16 mouse cellular contexts compared by ENCODE assay signal in the genomic region with DNA sequence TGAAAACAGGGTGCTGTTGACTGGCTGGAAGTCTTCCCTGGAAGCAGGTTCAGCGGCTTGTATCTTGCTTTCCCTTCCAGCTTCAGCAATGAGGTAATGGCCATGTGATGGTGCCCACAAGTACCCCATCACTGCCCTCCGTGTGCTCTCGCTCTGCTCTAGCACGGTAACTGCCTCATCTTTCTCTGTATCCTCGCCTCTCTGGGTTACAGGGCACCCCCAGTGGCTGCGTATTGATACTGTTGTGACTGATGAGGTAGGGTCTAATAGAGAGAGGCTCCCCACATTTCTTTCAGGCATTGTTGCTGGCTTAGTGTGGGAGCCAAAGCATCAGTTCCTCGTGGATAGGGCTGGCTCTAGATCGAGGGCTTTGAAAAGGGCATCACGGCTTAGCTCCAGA.
"Had no signal": no experiment of that assay in that cellular context is flagged by ENCODE, and none has a peak within 500 bp of the region (broad histone marks: within the 10 kb centered on the region; RNA-seq: fewer than 3 reads in every experiment).

No protein-coding gene starts in this region.

- DNase-seq: kidney, adult 2 months; kidney, postnatal 25 days; left cerebral cortex, postnatal 4 days; lung, adult 2 months; lung, postnatal 10 days; right cerebral cortex, postnatal 14 days; thymus, adult 2 months; thymus, postnatal 25 days had no signal

- H3K27me3 ChIP-seq: stomach, embryonic 15.5 days had no signal

- H3K27ac ChIP-seq: intestine, embryonic 15.5 days; kidney, embryonic 15.5 days; limb, embryonic 13.5 days; liver, embryonic 15.5 days; macrophage; midbrain, embryonic 15.5 days had no signal

- H3K4me2 ChIP-seq: intestine, embryonic 15.5 days; kidney, embryonic 15.5 days; limb, embryonic 13.5 days; liver, embryonic 15.5 days; midbrain, embryonic 15.5 days; stomach, embryonic 15.5 days had no signal

- H3K9ac ChIP-seq: intestine, embryonic 15.5 days; kidney, embryonic 15.5 days; limb, embryonic 13.5 days; liver, embryonic 15.5 days; midbrain, embryonic 15.5 days; stomach, embryonic 15.5 days had no signal

- H3K36me3 ChIP-seq: intestine, embryonic 15.5 days; kidney, embryonic 15.5 days; limb, embryonic 13.5 days; liver, embryonic 15.5 days; midbrain, embryonic 15.5 days; stomach, embryonic 15.5 days had no signal

- ATAC-seq: intestine, embryonic 15.5 days; midbrain, embryonic 15.5 days had no signal

- H3K4me1 ChIP-seq: kidney, embryonic 15.5 days; liver, embryonic 15.5 days had no signal

- H3K4me3 ChIP-seq: intestine, embryonic 15.5 days; kidney, embryonic 15.5 days; limb, embryonic 13.5 days; liver, embryonic 15.5 days; megakaryocyte, embryonic 14.5 days; midbrain, embryonic 15.5 days; stomach, embryonic 15.5 days had no signal

- H3K9me3 ChIP-seq: intestine, embryonic 15.5 days; kidney, embryonic 15.5 days; limb, embryonic 13.5 days; liver, embryonic 15.5 days; megakaryocyte, embryonic 14.5 days; midbrain, embryonic 15.5 days; stomach, embryonic 15.5 days had no signal
